Mouse (Mus musculus): ENCODE data around the gene Frmd5.

DNA sequence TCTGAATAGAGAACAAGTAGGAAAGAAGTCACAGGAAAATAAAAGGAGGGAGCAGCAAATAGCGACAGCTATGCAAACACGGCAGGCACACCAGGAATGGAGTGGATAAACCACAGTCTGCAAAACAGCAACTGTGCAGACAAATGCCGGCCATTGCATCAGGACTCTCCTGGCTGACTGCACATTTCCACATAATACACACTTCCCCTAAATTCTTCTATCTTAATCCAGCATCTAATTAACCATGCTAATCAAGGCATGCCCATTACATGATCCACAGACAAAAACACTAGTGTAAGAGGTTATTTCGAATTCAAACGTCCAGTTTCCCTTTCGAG is 129.3 kb downstream of the Frmd5 start:
- TF ChIP-seq CTCF (IDR thresholded peaks at IDR 0.05; ENCODE audit: extremely low read depth, insufficient read length, insufficient replicate concordance, low read depth, low read length): no peak
- TF ChIP-seq POLR2A (IDR thresholded peaks at IDR 0.05; ENCODE audit: low read depth, low read length): no peak
